Mouse (Mus musculus) testis, adult 2 months (tissue): Measurements from ENCODE around the gene Trak2.

Experiments
- CTCF ChIP-seq: fragments of 200-500 bp; IDR thresholded peaks from 2 replicates; pipeline ENCODE4 v1.5.1; 2012; ENCODE audit warnings: low read depth, mild to moderate bottlenecking, inconsistent platforms, low read length, moderate library complexity; ENCODE audit not compliant: control insufficient read depth, insufficient read depth, insufficient replicate concordance
- POLR2A ChIP-seq: fragments of 200-500 bp; IDR thresholded peaks from 2 replicates; pipeline ENCODE4 v1.6.1; 2012; ENCODE audit warnings: low read depth, mild to moderate bottlenecking, inconsistent platforms, low read length, moderate library complexity; ENCODE audit not compliant: control insufficient read depth

- no peak for TF ChIP-seq POLR2A
- TF ChIP-seq CTCF: no peak
Measured at GRCm38 (mm10) chr1:58970054-58970453, 3.2 kb downstream of the Trak2 start.
